Mouse (Mus musculus) erythroblast, embryonic 14.5 days (primary cell): Measurements from ENCODE around the gene Irs4.

ENCODE experiments used
- GATA1 ChIP-seq: IDR thresholded peaks from 2 replicates; pipeline ENCODE4 v1.6.1; 2012; ENCODE audit warnings: low read length, inconsistent platforms, mixed read lengths
- TAL1 ChIP-seq: IDR thresholded peaks from 3 replicates; pipeline ENCODE4 v1.6.1; 2012; ENCODE audit warnings: low read length, inconsistent platforms, mixed read lengths

DNA sequence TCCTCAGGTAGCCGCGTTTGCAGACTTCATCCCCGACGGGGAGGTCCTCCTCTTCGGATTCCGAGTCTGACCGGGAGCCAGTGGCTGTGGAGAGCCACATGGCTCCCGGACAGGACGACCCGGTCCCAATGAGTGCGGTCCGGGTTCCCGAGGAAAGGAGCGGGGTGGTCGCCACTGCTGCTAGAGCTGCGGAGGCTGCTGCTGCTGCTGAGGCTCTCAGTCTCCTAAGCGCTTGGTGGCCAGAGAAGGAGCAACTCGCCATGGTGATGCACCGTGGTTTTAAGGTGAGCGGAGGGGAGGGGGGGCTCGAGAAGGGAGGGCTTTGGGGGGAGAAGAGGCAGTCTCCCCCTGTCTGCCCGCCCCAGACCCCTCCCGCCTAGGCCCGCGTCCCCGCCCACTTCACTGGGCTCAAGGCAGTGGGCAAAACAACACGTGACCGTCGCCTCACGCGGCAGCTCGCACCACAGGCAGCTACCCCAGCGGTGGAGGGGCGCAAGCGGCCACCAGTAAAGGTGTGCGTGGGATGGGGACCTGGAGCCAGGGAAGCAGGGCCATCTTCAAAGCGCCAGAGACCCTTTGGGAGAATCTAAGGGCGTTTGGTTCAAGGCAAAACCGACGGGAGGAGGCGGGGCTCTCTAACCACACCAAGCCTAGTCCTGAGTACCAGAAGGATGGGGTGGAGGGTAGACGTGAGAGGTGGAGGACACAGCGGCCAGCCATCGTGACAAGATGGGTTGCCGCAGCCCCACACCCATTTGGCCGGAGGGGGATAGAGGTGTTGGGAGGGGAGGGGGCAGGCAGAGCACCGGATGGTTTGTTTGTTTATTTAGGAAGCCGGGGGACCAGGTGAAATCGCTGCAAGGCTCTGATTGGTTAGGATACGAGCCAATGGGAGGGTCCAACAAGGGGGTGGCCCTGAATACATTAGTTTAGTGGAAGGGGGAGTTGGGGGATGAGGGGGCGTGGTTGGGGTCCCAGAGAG is at the start of gene Irs4:
- no peak for TF ChIP-seq TAL1
- no peak for TF ChIP-seq GATA1
